Mouse (Mus musculus): ENCODE measurements around the gene Mroh8. TPM values are rescaled to one million over a fixed set of nuclear protein-coding genes. Genes with fewer than 3 reads are reported as not detected.
A peak's percentile ranks its signal among the peaks of the same experiment; 100 is the strongest.
"Not testable (repeated sequence)": the region's sequence is repeated elsewhere in the genome, so short reads cannot be mapped to it uniquely, and the experiment has no call there.

Mroh8 gene
- total RNA-seq, 2 experiments from 2014 or later: 0.59 to 0.60 TPM

DNA sequence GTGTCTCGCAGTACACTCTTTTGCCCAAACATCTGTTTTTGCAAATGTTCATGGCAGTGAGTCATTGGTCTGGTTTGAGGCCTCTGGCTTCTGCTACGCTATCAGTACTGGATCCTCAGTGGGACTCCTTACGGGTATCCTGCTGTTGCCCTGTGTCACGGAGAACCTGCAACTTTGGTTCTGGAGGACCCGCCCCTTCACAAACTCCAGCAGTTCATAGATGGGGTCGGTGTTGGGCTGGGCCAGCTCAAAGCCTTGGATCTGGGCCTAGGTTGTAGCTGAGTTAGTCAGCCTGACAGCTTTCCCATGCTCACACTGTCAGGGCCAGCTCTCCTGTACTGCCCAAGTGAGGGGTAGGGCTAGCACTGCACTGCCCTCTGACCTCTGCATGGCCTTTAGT lies 20.7 kb upstream of the Mroh8 start:
- intact Hi-C loops (cut with DNase I): no loop called here
- DNase-seq (ENCODE audit: extremely low spot score in 1 of 2, low spot score in 2 of 2): no peak

- intact Hi-C loops (cut with DNase I): no loop called here
Observed at GRCm38 (mm10) chr2:157296105-157296689, 16.8 kb upstream of the Mroh8 start.

GRCm38 (mm10) chr2:157292093-157292492 lies 12.7 kb upstream of the Mroh8 start:
- intact Hi-C loops (cut with DNase I): loop anchor here (5.0 kb wide), 2 partner anchors 45 to 280 kb away; partner anchors contain the start of gene Blcap
- DNase-seq (ENCODE audit: extremely low spot score in 1 of 2, low spot score in 2 of 2): peak; percentile 65 to 83

More at GRCm38 (mm10) chr2:157296105-157296689, 16.8 kb upstream of the Mroh8 start:
- no peak for DNase-seq (ENCODE audit: extremely low spot score in 1 of 2, low spot score in 2 of 2)

GRCm38 (mm10) chr2:157288996-157289395 lies 9.6 kb upstream of the Mroh8 start:
- intact Hi-C loops (cut with DNase I): loop anchor here (5.0 kb wide), 1 partner anchor 168 kb away; no protein-coding TSS in a partner anchor
- no peak for DNase-seq (ENCODE audit: extremely low spot score in 1 of 2, low spot score in 2 of 2)

DNA sequence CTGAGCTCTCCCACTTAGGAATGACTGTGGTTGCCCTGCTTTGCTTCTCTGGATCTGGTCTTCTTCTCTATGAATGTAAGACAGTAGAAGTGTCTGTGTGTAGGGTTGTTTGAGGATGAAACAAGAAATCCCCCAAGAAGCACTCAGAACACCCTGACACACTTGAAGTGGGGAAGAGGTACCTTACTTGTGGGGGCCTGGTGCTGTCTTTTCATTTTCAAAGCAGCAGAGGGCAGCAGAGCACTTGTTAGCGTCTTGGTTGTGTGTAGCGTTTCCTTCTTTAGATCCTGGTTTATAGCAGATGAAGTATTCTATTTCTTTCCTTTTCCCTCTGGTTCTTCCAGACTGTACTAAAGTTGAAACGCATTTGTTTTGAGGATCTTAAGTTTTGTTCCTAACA lies 8.2 kb upstream of the Mroh8 start:
- peak in 1 of 2 experiments; percentile 61 for DNase-seq (ENCODE audit: extremely low spot score in 1 of 2, low spot score in 2 of 2)
- intact Hi-C loops (cut with DNase I): loop anchor here (5.0 kb wide), 1 partner anchor 170 kb away; no protein-coding TSS in a partner anchor

DNA sequence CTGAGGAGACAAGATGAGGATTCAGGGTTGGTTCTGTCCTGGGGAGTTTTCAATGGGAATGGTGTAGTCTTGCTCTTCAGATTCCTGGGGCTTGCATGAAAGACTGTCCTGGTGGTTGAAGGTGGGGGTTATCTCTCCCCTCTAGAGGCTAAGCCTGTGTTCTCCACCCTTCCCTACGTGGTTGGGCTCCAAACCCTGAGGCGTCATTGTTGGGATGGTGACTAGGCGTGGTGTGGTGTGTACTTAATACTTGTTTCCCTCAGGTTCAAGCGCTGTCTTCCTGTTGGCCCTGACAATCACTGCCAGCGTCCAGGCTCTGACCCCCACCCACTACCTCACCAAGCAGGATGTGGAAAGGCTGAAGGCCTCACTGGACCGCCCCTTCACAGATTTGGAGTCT lies 4.0 kb upstream of the Mroh8 start:
- DNase-seq (ENCODE audit: extremely low spot score in 1 of 2, low spot score in 2 of 2): no peak
- intact Hi-C loops (cut with DNase I): no loop called here

- DNase-seq (ENCODE audit: extremely low spot score in 1 of 2, low spot score in 2 of 2): peak; percentile 95 to 98
- intact Hi-C loops (cut with DNase I): no loop called here
Observed at GRCm38 (mm10) chr2:157278717-157279415, 483 bp downstream of the Mroh8 start, which contains the start of gene Rpn2. Gene Rpn2 (plus strand): TSS chr2:157279017.

GRCm38 (mm10) chr2:157263832-157264231 lies 15.5 kb downstream of the Mroh8 start:
- intact Hi-C loops (cut with DNase I): loop anchor here (5.0 kb wide), 1 partner anchor 62 kb away; the partner anchor contains the start of gene Rbl1
- DNase-seq (ENCODE audit: extremely low spot score in 1 of 2, low spot score in 2 of 2): no peak

DNA sequence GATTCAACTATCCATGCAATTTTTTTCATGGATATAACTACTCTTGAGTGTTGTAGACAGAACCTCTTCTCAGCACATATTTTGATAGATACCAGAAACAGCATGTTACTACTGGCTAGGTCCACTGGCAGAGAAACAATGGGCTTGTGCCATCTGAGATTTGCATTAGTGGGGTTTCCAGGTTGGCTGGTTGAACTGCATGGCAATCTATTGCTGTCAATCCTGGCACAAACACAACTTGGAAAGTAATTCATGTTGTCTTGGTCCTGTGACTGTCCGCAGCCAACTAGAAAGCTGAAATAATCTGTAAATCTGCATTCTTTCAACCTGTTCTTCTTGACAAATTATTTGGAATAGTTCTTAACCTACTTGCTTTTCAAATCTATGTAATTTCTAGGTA lies 16.2 kb downstream of the Mroh8 start:
- intact Hi-C loops (cut with DNase I): loop anchor here (5.0 kb wide), 1 partner anchor 61 kb away; the partner anchor contains the start of gene Rbl1
- no peak for DNase-seq (ENCODE audit: extremely low spot score in 1 of 2, low spot score in 2 of 2)

DNA sequence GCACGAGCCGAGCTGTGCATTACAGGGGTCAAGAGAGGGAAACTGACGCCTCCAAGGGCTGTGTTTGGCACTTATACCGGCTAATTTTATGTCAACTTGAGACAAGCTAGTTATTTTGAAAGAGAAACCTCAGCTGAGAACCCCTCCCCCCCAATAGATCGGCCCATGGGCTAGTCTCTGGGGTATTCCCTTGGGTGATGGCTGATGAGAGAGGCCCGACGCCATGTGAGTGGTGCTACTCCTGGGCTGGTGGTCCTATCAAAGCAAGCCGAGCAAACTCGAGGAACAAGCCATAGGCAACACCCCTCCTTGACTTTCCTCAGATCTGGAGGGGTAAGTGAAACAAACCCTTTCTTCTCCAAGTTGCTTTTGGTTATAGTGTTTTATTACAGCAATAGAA lies 16.8 kb downstream of the Mroh8 start:
- intact Hi-C loops (cut with DNase I): loop anchor here (5.0 kb wide), 1 partner anchor 60 kb away; the partner anchor contains the start of gene Rbl1
- DNase-seq (ENCODE audit: extremely low spot score in 1 of 2, low spot score in 2 of 2): no peak

DNA sequence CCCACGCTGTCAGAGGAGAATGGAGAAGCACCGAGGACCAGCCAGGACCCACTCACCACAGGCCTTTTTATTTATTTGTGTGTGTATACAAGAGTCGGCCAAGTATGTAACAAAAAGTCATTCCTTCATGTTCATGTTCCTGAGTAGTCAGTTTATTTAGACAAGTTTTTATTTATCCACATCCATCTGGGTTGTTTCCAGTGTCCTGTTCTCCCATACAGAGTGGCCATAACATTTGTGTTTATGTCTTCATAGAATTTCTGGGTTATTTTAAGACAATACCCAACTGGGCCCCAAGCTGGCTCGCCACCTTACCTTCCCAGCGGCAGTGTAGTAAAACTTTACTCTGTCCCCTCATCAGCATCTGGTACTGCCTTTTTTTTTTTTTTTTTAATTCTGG lies 17.4 kb downstream of the Mroh8 start:
- intact Hi-C loops (cut with DNase I): loop anchor here (5.0 kb wide), 1 partner anchor 60 kb away; the partner anchor contains the start of gene Rbl1

DNA sequence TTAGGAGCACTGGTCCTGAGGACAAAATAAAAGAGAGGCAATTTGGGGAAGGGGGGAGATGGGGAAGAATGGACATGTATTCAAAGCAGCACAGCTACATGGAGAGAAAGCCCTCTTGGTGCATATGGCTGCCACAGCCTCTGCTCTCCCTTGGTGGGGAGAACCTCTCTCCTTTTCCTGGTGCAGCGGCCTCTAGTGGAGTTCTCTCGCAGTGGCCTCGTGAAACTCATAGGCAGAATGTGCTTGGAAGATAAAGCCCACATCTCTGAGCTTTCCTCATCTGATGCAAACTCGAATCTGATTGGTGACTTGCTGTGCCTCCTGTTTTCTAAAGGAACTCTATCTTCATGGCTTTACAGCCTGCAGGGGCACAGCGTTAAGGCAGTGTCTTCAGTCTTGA lies 19.6 kb downstream of the Mroh8 start:
- intact Hi-C loops (cut with DNase I): loop anchor here (5.0 kb wide), 2 partner anchors 57 to 132 kb away; partner anchors contain the start of gene Rbl1

More for the DNA sequence above, 17.4 kb downstream of the Mroh8 start:
- DNase-seq (ENCODE audit: extremely low spot score in 1 of 2, low spot score in 2 of 2): no peak

DNA sequence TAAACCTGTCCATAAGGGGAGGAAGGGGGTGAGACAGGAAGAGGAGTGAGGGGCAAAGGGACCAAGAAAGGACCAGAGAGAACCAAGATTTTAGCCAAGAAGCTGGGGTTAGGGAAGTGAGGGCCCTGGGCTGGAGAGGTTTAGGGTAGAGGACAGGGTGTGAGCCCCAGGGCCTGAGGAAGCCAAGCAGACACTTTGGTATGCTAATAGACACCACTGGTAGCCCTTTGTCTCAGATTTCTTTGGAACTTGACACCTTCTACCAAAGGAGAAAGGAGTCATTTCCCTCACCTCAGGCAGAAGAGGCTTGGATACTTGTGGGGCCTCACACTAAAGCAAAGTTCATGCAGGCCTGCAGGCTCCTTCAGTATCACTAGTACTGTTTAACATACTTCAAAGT lies 31.2 kb downstream of the Mroh8 start:
- intact Hi-C loops (cut with DNase I): no loop called here
- DNase-seq (ENCODE audit: extremely low spot score in 1 of 2, low spot score in 2 of 2): no peak

More for the DNA sequence above, 19.6 kb downstream of the Mroh8 start:
- DNase-seq (ENCODE audit: extremely low spot score in 1 of 2, low spot score in 2 of 2): peak; percentile 57 to 73

GRCm38 (mm10) chr2:157245603-157246002 lies 33.7 kb downstream of the Mroh8 start:
- DNase-seq (ENCODE audit: extremely low spot score in 1 of 2, low spot score in 2 of 2): no peak
- intact Hi-C loops (cut with DNase I): no loop called here

GRCm38 (mm10) chr2:157245001-157245400 lies 34.3 kb downstream of the Mroh8 start:
- intact Hi-C loops (cut with DNase I): no loop called here
- DNase-seq (ENCODE audit: extremely low spot score in 1 of 2, low spot score in 2 of 2): no peak

GRCm38 (mm10) chr2:157235946-157236345 lies 43.4 kb downstream of the Mroh8 start:
- no peak for DNase-seq (ENCODE audit: extremely low spot score in 1 of 2, low spot score in 2 of 2)
- intact Hi-C loops (cut with DNase I): no loop called here

DNA sequence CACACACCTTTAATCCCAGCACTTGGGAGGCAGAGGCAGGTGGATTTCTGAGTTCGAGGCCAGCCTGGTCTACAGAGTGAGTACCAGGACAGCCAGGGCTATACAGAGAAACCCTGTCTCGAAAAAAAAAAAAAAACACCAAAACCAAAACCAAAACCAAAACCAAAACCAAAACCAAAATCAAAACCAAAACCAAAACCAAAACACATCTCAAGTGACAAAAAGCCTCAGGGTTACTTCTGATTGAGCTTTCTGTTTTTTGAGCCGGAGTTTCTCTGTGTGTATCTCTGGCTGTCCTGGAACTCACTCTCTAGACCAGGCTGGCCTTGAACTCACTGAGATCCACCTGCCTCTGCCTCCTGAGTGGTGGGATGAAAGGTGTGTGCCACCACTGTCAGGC lies 57.4 kb downstream of the Mroh8 start:
- DNase-seq (ENCODE audit: extremely low spot score in 1 of 2, low spot score in 2 of 2); intact Hi-C loops (cut with DNase I): not testable (repeated sequence)

DNA sequence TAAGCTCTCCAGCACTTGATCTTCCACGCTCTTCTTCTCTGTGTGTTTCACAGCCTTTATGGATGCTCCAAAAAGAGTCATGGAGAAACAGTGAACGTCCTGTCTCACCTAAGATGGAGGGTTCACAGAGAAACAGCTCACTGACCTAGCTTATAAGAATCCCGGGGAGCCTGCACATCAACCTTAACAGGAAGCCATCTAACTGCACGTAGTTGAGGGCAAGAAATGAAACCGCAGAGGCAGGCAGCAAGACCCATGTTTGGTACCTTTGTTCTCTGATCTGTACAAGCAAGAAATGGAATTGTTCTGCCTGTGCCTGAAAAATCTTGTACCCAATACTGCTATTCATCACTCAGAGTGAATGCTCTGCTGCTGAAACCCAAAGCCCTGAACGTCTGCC lies 59.2 kb downstream of the Mroh8 start:
- intact Hi-C loops (cut with DNase I): no loop called here
- DNase-seq (ENCODE audit: extremely low spot score in 1 of 2, low spot score in 2 of 2): no peak

- intact Hi-C loops (cut with DNase I): no loop called here
- no peak for DNase-seq (ENCODE audit: extremely low spot score in 1 of 2, low spot score in 2 of 2)
Observed at GRCm38 (mm10) chr2:157211731-157212130, 67.6 kb downstream of the Mroh8 start.

All from left cerebral cortex, postnatal 10 days (tissue).